Mouse (Mus musculus): Measurements from ENCODE around the gene Rxra. TPM values are rescaled to one million over a fixed set of nuclear protein-coding genes. Genes with fewer than 3 reads are reported as not detected.

Rxra gene
- polyA plus RNA-seq, 1 experiment from 2014 or later, result 3.5 TPM

DNA sequence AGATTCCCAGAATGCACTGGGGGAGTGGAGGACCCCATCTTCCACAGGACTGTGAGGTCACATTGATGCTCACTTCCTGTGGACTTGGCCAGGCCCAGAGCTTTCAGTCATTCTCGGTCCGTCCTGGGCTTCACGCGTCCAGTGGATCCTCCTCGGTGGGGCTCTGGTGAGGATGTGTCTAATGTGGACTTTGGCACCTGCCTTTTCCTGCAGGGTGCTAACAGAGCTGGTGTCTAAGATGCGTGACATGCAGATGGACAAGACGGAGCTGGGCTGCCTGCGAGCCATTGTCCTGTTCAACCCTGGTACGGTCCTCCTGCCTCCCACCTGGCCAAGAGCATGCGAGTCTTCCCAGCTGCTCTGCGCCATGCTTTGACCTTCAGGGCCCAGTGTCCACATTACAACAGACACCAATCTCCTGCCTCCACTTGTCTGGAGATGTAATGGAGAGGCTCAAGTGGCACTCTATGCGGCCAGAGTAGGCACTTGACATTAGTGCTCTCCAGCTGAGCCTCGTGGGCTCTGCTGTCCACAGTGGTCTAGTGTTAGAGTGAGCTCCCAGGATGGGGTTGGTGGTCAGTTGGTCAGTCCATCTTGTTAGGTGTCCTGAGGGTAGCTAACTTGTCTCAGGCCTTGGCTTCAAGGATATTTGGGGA lies 79.9 kb downstream of the Rxra start:
- ATAC-seq (ENCODE audit: low read depth) (no peak), DNase-seq (no peak)
- Histone ChIP-seq H3K36me3 (peaks cover 61% of the 10 kb centered on the region), H3K9ac (no peak overlapping the region), H3K4me1 (replicated peaks) (peaks cover 38% of the 10 kb centered on the region), H3K27me3 (no peaks in the 10 kb centered on the region), H3K4me2 (no peak overlapping the region), H3K4me3 (replicated peaks) (no peak overlapping the region), H3K27ac (no peak overlapping the region), H3K9me3 (replicated peaks) (no peaks in the 10 kb centered on the region)
- 85% methylated on average over 13 of the region's 13 CpGs for WGBS (ENCODE audit: insufficient replicate concordance)

DNA sequence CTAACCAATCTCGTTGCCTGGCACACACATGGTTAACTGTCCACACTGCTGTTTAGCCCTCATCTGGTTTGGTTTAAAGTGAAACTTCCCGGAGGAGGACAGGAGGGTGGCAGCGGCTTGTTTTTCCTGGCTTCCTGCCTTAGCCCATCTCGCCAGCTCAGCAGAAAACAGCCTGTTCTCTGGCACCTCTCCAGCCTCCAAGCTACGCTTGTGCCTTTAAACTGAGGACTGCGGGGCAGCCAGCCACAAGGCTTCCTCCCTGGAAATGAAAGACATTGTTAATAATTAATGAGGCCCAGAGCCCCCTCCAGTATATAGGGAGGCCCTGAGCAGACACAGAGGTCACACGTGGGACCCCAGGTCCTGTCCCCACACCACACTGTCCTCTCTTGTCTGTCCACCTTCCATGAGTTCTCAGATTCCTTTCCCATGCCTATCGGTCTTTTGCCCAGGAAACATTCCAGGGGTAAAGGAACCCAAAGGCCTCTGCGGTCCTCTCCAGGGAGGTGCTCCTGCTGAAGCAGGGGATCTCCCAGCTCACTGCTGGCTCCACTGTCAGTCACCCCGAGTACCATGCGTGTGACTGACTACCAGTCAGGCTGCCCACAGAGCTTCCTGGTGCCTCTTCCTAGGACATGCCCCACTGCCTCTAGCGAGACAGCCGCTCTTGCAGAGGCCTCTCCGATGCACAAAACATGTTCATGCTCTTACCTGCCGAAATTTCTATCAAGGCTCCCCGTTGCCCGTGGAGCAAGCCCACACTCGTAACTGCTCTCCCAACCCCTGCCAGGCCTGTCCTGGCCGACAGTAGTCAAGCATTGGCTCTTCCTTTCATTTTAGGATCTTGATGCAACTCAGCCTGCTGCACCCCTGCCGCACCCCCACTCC lies 82.4 kb downstream of the Rxra start:
- Histone ChIP-seq H3K4me1 (replicated peaks) (peaks cover 32% of the 10 kb centered on the region), H3K27ac (peak overlapping the region; percentile 53), H3K9me3 (replicated peaks) (no peaks in the 10 kb centered on the region), H3K27me3 (no peaks in the 10 kb centered on the region), H3K9ac (no peak overlapping the region), H3K4me2 (no peak overlapping the region), H3K36me3 (peaks cover 41% of the 10 kb centered on the region), H3K4me3 (replicated peaks) (no peak overlapping the region)
- 46% methylated on average over 20 of the region's 20 CpGs for WGBS (ENCODE audit: insufficient replicate concordance)
- DNase-seq, result no peak
- ATAC-seq (ENCODE audit: low read depth), result peak; percentile 66

DNA sequence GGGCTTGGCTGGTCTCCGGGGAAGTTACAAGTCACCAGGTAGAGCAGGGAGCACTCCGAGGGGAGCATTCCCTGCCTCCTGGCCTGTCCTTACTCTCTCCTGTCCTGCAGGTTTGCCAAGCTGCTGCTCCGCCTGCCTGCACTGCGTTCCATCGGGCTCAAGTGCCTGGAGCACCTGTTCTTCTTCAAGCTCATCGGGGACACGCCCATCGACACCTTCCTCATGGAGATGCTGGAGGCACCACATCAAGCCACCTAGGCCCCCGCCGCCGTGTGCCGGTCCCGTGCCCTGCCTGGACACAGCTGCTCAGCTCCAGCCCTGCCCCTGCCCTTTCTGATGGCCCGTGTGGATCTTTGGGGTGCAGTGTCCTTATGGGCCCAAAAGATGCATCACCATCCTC lies 83.2 kb downstream of the Rxra start:
- H3K9ac ChIP-seq, result no peak overlapping the region
- no peaks in the 10 kb centered on the region for H3K27me3 ChIP-seq
- H3K36me3 ChIP-seq, result peaks cover 33% of the 10 kb centered on the region
- DNase-seq, result no peak
- no peaks in the 10 kb centered on the region for H3K9me3 ChIP-seq (replicated peaks)
- no peak for ATAC-seq (ENCODE audit: low read depth)
- H3K4me2 ChIP-seq, result no peak overlapping the region
- 84% methylated on average over 14 of the region's 14 CpGs for WGBS (ENCODE audit: insufficient replicate concordance)
- H3K4me1 ChIP-seq (replicated peaks), result peaks cover 35% of the 10 kb centered on the region
- no peak overlapping the region for H3K4me3 ChIP-seq (replicated peaks)
- H3K27ac ChIP-seq, result no peak overlapping the region

DNA sequence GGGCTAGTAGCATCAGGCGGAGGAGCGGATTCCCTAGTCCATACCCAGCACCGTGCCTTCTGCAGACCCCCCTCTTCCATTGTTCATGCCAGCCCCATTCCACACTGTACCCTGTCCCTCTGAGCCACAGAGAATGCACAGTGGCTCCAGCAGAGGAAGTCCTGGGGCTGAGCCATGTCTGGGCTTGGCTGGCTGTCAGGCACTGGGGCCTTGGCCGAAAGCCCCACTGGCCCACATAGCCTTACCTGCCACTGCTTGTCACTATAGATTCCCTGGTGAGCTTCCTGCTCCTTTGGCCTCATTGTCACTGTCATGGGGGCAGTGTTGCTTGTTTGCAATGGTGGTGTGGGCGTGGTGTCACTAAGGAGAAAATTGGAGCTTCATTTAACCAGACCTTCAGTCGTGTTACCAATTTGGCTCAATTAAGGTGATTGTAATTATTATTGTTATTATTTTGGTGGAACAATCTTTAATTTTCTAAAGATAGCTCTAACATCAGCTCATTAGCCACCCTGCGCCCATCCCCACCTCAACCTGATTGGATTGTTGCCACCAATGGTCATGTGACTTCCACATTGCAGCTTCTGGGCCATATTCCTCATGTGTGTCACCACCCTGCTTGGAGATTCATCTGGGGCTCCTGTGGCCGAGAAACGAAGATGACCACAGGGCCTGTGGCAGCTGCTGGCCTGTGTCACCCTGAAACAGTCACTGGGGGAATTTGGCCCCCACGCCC lies 85.2 kb downstream of the Rxra start:
- DNase-seq (no peak), ATAC-seq (ENCODE audit: low read depth) (no peak)
- no peak overlapping the region for H3K4me3 ChIP-seq (replicated peaks)
- peaks cover 14% of the 10 kb centered on the region for H3K36me3 ChIP-seq
- H3K4me1 ChIP-seq (replicated peaks), result peaks cover 35% of the 10 kb centered on the region
- WGBS (ENCODE audit: insufficient replicate concordance), result 75% methylated on average over 10 of the region's 10 CpGs
- no peaks in the 10 kb centered on the region for H3K9me3 ChIP-seq (replicated peaks)
- H3K9ac ChIP-seq, result no peak overlapping the region
- no peak overlapping the region for H3K4me2 ChIP-seq
- no peak overlapping the region for H3K27ac ChIP-seq
- H3K27me3 ChIP-seq, result no peaks in the 10 kb centered on the region

DNA sequence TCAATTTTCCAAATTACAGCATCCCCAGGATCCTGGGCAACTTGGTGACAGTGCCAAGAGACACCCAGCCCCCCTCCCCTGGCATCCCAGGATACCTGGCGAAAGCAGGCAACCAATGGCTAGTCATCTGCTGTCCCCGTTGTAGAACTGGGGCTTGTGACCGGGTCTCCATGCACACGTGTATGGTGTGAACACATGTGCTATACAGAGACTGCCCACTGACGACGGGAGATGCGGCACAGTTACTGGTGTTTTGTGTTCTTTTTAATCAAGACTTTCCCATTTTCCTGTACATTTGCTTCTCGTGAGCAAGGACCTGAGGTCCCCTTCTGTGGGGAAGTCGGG lies 85.7 kb downstream of the Rxra start:
- H3K36me3 ChIP-seq, result peaks cover 9% of the 10 kb centered on the region
- WGBS (ENCODE audit: insufficient replicate concordance), result 79% methylated on average over 9 of the region's 9 CpGs
- H3K9ac ChIP-seq, result no peak overlapping the region
- peaks cover 34% of the 10 kb centered on the region for H3K4me1 ChIP-seq (replicated peaks)
- no peak for DNase-seq
- H3K4me2 ChIP-seq, result no peak overlapping the region
- no peak for ATAC-seq (ENCODE audit: low read depth)
- no peaks in the 10 kb centered on the region for H3K27me3 ChIP-seq
- no peak overlapping the region for H3K4me3 ChIP-seq (replicated peaks)
- H3K27ac ChIP-seq, result no peak overlapping the region
- H3K9me3 ChIP-seq (replicated peaks), result no peaks in the 10 kb centered on the region

DNA sequence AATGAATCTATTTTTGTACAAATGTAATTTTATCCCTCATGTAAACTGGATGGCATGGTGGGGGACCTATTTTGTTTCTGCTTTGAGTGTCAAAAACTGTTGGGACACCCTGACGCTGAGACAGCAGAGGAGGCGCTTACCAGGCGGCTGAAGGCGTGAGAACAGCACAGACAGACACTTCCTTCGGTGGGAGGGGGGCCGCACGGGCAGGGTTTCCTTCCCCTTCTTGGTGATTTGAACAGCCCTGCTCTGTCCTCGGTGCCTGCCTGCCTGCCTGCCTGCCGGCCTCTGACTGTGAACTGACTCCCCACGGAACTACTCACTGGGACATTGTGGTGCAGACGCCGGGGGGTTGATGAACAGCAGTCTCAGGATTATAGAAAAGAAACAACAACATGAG lies 86.3 kb downstream of the Rxra start:
- Histone ChIP-seq H3K9ac (no peak overlapping the region), H3K4me2 (no peak overlapping the region), H3K4me3 (replicated peaks) (no peak overlapping the region), H3K36me3 (peaks cover 9% of the 10 kb centered on the region), H3K27me3 (no peaks in the 10 kb centered on the region), H3K27ac (peak overlapping the region; percentile 29; the same call in 1 of the 2 replicates), H3K9me3 (replicated peaks) (no peaks in the 10 kb centered on the region), H3K4me1 (replicated peaks) (peaks cover 29% of the 10 kb centered on the region)
- no peak for ATAC-seq (ENCODE audit: low read depth)
- DNase-seq, result no peak
- WGBS (ENCODE audit: insufficient replicate concordance), result 26% methylated on average over 12 of the region's 12 CpGs

DNA sequence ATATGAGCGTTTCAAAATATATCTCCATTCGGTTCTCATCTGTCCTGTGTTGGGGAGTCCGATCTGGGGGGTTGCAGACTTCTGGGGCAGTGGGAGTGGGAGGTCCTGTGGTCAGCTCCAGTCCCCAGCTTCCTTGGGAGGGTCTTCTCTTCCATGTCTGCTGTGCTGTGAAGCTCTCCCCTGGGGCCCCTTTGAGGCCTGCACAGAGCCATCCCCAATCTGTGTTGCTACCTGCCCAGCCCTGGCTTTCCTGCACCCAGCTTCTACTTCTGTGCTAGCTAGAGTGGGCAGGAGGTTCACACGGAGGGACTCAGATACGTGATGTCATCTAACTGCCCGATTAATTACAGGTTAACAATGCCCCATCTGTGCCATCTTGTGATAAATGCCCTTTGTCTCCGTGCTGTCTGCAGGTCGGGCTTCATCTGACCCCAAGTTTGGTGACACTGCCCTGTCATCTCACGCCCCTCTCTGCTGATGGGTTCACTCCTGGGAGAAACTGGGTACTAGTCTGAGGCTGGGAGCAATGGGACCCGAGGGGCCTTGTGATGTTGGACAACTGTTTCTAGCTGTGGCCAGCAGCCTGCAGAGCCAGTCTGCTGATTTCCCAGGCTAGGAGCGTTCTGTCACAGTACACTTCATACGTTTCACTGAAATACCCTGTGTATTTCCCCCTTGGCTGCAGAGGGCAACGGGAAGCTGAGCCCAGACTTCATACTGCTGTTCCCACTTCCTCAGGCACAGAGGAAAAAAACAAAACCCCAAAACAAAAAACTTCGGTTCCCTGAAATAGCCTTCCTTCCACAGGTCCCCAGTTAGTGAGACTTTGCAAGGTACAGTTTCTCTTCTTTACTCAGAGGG lies 86.9 kb downstream of the Rxra start:
- 60% methylated on average over 14 of the region's 14 CpGs for WGBS (ENCODE audit: insufficient replicate concordance)
- H3K4me2 ChIP-seq, result no peak overlapping the region
- H3K27ac ChIP-seq, result peak overlapping the region; percentile 29; the same call in 1 of the 2 replicates
- no peaks in the 10 kb centered on the region for H3K9me3 ChIP-seq (replicated peaks)
- H3K4me1 ChIP-seq (replicated peaks), result peaks cover 22% of the 10 kb centered on the region
- no peak overlapping the region for H3K9ac ChIP-seq
- DNase-seq, result no peak
- ATAC-seq (ENCODE audit: low read depth), result no peak
- peaks cover 9% of the 10 kb centered on the region for H3K36me3 ChIP-seq
- H3K27me3 ChIP-seq, result no peaks in the 10 kb centered on the region
- H3K4me3 ChIP-seq (replicated peaks), result no peak overlapping the region

DNA sequence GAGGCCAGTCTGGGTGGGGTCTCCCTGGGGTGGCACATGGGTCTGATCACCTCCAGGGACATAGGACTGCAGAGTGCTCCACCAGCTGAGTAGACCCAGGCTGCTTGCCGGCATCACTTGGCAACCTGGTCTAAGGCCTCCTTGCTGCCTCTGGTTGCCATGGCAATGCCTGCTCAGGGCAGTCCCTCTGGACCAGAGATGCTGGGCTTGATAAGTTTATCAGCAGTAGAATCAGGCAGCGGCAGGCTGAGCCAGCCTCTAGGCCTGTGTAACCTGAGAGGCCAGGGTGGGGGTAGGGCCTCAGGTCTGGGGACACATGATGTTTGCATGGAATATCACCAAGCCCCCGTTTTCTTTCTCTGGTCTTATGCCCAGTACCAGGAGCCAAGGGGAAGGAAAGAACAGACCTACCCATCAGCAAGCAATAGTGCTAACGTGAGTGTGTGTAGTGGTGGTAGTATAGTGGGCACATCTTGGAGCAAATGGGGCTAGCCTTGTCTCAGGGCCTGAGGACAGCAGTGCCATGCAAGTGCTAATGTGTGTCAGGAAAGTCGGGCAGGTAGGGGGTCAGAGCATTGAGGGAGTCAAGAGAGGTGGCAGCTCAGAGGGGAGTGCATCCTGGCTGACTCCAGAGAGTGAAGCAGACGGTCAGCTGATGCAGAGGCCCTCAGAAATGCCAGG lies 88.2 kb downstream of the Rxra start:
- Histone ChIP-seq H3K9me3 (replicated peaks) (no peaks in the 10 kb centered on the region), H3K4me1 (replicated peaks) (peaks cover 10% of the 10 kb centered on the region), H3K36me3 (peaks cover 7% of the 10 kb centered on the region), H3K4me2 (no peak overlapping the region), H3K9ac (no peak overlapping the region), H3K4me3 (replicated peaks) (no peak overlapping the region), H3K27me3 (peaks cover 2% of the 10 kb centered on the region), H3K27ac (no peak overlapping the region; the same call in 1 of the 2 replicates)
- no peak for DNase-seq
- WGBS (ENCODE audit: insufficient replicate concordance), result 43% methylated on average over 6 of the region's 6 CpGs
- ATAC-seq (ENCODE audit: low read depth), result no peak

DNA sequence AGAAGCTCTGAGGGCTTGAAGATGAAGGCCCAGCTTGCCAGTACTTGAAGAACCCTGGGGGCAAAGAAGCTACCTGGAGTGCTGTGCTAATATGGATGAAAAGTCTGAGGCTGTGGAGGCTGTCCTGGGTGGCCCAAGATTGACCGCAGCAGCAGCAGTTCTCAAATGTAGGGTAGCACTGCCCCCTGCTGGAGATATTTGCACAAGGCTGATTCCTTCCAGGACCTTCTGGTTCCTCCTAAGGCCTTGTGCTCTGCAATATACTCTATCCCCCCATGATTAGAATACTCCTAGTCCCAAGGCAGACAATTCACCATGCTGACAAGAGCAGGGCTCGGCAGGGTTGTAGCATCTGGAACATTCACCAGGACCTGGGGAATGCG lies 88.7 kb downstream of the Rxra start:
- 26% methylated on average over 3 of the region's 3 CpGs for WGBS (ENCODE audit: insufficient replicate concordance)
- Histone ChIP-seq H3K9me3 (replicated peaks) (no peaks in the 10 kb centered on the region), H3K36me3 (peaks cover 1% of the 10 kb centered on the region), H3K4me1 (replicated peaks) (0 out of 2 replicates have a peak, but pooled peaks cover 10% of the 10 kb centered on the region), H3K27ac (no peak overlapping the region), H3K4me3 (replicated peaks) (no peak overlapping the region), H3K4me2 (no peak overlapping the region), H3K27me3 (peaks cover 3% of the 10 kb centered on the region), H3K9ac (no peak overlapping the region)
- DNase-seq, result peak; percentile 61
- ATAC-seq (ENCODE audit: low read depth), result peak; percentile 57

DNA sequence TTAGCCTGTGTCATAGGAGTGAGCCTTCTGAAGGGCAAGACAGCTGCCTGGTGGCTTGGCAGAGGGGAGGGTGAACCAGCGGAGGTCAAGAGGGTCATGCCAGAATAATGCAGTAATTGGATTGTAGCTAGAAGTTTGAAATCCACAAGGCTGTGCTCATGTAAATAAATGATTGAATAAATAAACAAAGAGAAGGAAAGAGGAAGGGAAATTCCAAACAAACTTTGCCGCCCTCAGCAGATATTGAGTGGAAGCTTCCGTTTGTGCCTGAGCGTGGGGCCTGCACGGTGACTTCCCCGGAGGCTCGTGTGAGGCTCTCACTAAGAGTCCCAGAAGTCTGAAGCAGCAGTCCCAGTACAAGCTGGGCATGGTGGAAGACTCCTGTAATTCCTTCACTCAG lies 91.5 kb downstream of the Rxra start:
- Histone ChIP-seq H3K4me3 (replicated peaks) (no peak overlapping the region), H3K27ac (no peak overlapping the region), H3K4me1 (replicated peaks) (0 out of 2 replicates have a peak, but pooled peaks cover 9% of the 10 kb centered on the region), H3K4me2 (no peak overlapping the region), H3K9ac (no peak overlapping the region), H3K9me3 (replicated peaks) (no peaks in the 10 kb centered on the region), H3K36me3 (no peaks in the 10 kb centered on the region), H3K27me3 (peaks cover 3% of the 10 kb centered on the region)
- WGBS (ENCODE audit: insufficient replicate concordance), result 53% methylated on average over 7 of the region's 7 CpGs
- DNase-seq (no peak), ATAC-seq (ENCODE audit: low read depth) (no peak)
